Mouse (Mus musculus): Measurements from ENCODE around the gene Prss35.

DNA sequence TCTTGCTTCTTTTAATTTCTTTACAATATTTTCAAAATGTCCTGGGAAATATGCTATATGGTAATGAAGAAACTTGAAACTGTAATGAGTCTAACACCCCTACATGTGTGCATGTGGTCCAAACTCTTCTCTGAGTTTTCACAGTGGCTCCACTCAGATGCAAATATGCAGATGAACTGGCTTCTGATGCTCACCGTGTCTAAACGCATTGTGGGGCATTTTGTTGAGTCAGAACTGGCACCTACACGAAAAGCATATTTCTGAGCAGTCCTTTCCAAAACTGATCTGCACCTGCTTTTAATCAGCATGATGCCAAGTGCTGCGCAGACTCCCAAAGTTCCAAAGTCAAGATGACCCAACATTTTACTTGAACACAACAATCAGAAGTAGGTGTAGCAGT lies 54.1 kb downstream of the Prss35 start:
- TF ChIP-seq GATA1 (IDR thresholded peaks at IDR 0.05; ENCODE audit: borderline replicate concordance, low read length) (no peak), FLI1 (IDR thresholded peaks at IDR 0.05; ENCODE audit: low read length) (no peak)

All from megakaryocyte, embryonic 14.5 days (primary cell).